ENCODE assay signal across 9 mouse cellular contexts in the genomic region with DNA sequence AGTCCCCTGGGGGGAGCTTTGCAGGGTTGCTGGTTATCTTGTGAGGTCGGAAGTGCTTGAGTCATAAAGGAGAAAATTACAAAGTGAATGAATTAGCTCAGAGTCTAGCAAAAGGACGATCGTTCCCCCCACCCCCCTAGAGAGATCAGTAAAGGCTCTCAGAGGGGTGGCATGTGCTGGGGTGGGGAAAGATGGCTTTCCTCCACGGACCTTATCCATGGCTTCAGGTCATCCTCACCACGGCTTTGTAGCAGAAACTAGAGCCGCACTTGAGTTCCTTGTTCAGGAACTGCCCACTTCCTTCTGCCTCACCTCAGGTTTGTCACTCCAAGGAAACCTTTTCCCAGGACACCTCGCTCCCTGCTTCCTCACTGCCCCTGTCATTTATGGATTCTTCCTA. TPM values are rescaled to one million over a fixed set of nuclear protein-coding genes. Genes with fewer than 3 reads are reported as not detected.
DNase-seq lines count a peak whose midpoint lies in the region; ATAC-seq and TF ChIP-seq lines count a peak whose summit lies in the region.
"Had no signal": no experiment of that assay in that cellular context is flagged by ENCODE, and none has a peak within 500 bp of the region (broad histone marks: within the 10 kb centered on the region; RNA-seq: fewer than 3 reads in every experiment).

A gene (minus strand): TSS at position 101 of the 400 bp plus-strand sequence.

- no peaks in the 10 kb centered on the region for H3K4me1 ChIP-seq in thymus, adult 2 months (replicated peaks; ENCODE audit: control insufficient read depth, insufficient read depth, low read length)
- no peaks in the 10 kb centered on the region for H3K4me1 ChIP-seq in limb, embryonic 14.5 days (ENCODE audit: control insufficient read depth, insufficient read depth, low read length)
- H3K4me1 ChIP-seq in stomach, embryonic 14.5 days (ENCODE audit: control insufficient read depth, insufficient read depth, low read length), result no peaks in the 10 kb centered on the region

- intact Hi-C loops in heart, postnatal 36 days (cut with DNase I), result loop anchor here (5.0 kb wide), 1 partner anchor 381 kb away; a partner anchor contains a TSS

- no peaks in the 10 kb centered on the region; the same call in none of the 2 replicates for H3K36me3 ChIP-seq in thymus, adult 2 months (ENCODE audit: control insufficient read depth, insufficient read depth, low read length)
- no peaks in the 10 kb centered on the region for H3K36me3 ChIP-seq in limb, embryonic 14.5 days (ENCODE audit: control insufficient read depth, insufficient read depth, low read length)
- no peaks in the 10 kb centered on the region for H3K36me3 ChIP-seq in stomach, embryonic 14.5 days (ENCODE audit: control insufficient read depth, insufficient read depth, low read length)

- no peak within 1 kb of the TSS for H3K4me3 ChIP-seq in thymus, adult 2 months (ENCODE audit: control insufficient read depth, insufficient read depth, low read length)
- H3K4me3 ChIP-seq in limb, embryonic 14.5 days (replicated peaks; ENCODE audit: low read length), result no peak within 1 kb of the TSS
- H3K4me3 ChIP-seq in stomach, embryonic 14.5 days (ENCODE audit: low read depth, low read length), result no peak within 1 kb of the TSS
- H3K4me3 ChIP-seq: erythroblast, embryonic 14.5 days had no signal

- H3K27me3 ChIP-seq in thymus, adult 2 months (ENCODE audit: control insufficient read depth, insufficient read depth, low read length), result no peaks in the 10 kb centered on the region
- no peaks in the 10 kb centered on the region for H3K27me3 ChIP-seq in limb, embryonic 14.5 days (ENCODE audit: control insufficient read depth, insufficient read depth, low read length)
- no peaks in the 10 kb centered on the region for H3K27me3 ChIP-seq in stomach, embryonic 14.5 days (ENCODE audit: control insufficient read depth, insufficient read depth, low read length)

- no peak within 1 kb of the TSS for H3K9ac ChIP-seq in limb, embryonic 14.5 days (ENCODE audit: low read depth, low read length, severe bottlenecking)
- H3K9ac ChIP-seq in stomach, embryonic 14.5 days (replicated peaks; ENCODE audit: low read depth, low read length), result no peak within 1 kb of the TSS

- TF ChIP-seq CTCF in thymus, adult 2 months (IDR thresholded peaks at IDR 0.05; ENCODE audit: borderline replicate concordance, control insufficient read depth, extremely low read depth, insufficient read depth, low read length, poor library complexity), result no peak

- no peak for TF ChIP-seq POLR2A in thymus, adult 2 months (IDR thresholded peaks at IDR 0.05; ENCODE audit: control insufficient read depth, extremely low read depth, insufficient read depth, low read length, poor library complexity)
- no peak for TF ChIP-seq POLR2A in limb, embryonic 14.5 days (IDR thresholded peaks at IDR 0.05; ENCODE audit: borderline replicate concordance, extremely low read depth, insufficient read depth, insufficient read length)

- no peak within 1 kb of the TSS for H3K4me2 ChIP-seq in limb, embryonic 14.5 days (replicated peaks; ENCODE audit: low read depth, low read length, severe bottlenecking)
- no peak within 1 kb of the TSS for H3K4me2 ChIP-seq in stomach, embryonic 14.5 days (replicated peaks; ENCODE audit: low read depth, low read length)

- no peak for DNase-seq in thymus, adult 2 months
- no peak for DNase-seq in thymus, postnatal 14 days
- DNase-seq in heart, postnatal 36 days, result no peak
- DNase-seq in limb, embryonic 14.5 days (ENCODE audit: low spot score), result no peak
- no peak for DNase-seq in kidney, postnatal 25 days
- no peak for DNase-seq in ovary, postnatal 36 days (ENCODE audit: low spot score)

- WGBS in thymus, adult 2 months, result 66% methylated on average over 7 of the region's 7 CpGs
- 50% methylated on average over 7 of the region's 7 CpGs for WGBS in limb, embryonic 14.5 days
- 54% methylated on average over 7 of the region's 7 CpGs for WGBS in stomach, embryonic 14.5 days

- H3K27ac ChIP-seq in thymus, adult 2 months (ENCODE audit: control insufficient read depth, insufficient read depth, low read length), result no peak within 1 kb of the TSS
- no peak within 1 kb of the TSS for H3K27ac ChIP-seq in limb, embryonic 14.5 days (replicated peaks; ENCODE audit: low read depth, low read length)
- no peak within 1 kb of the TSS for H3K27ac ChIP-seq in stomach, embryonic 14.5 days (ENCODE audit: low read length)

- ATAC-seq in erythroid progenitor cell, adult 5-6 weeks (replicated peaks; ENCODE audit: low FRiP score, poor library complexity, severe bottlenecking), result no peak
- no peak for ATAC-seq in limb, embryonic 14.5 days (ENCODE audit: low FRiP score, low read depth)
- ATAC-seq in stomach, embryonic 14.5 days (ENCODE audit: insufficient number of reproducible peaks, insufficient read depth, low FRiP score, low read depth), result no peak

- H3K9me3 ChIP-seq in limb, embryonic 14.5 days (ENCODE audit: control insufficient read depth, low read length), result no peaks in the 10 kb centered on the region
- no peaks in the 10 kb centered on the region for H3K9me3 ChIP-seq in stomach, embryonic 14.5 days (ENCODE audit: control insufficient read depth, low read depth, low read length)

RNA-seq across cellular contexts. Expression of the gene that starts here (rescaled TPM):
- polyA plus RNA-seq in thymus, adult 2 months (2012; rRNA removed), result 83.7 and 91.7 TPM in 2 replicates
- 94.1 and 169 TPM in 2 replicates for total RNA-seq in erythroid progenitor cell, adult 5-6 weeks (2015; ENCODE audit: low replicate concordance)
- total RNA-seq in erythroid progenitor cell, adult 5-6 weeks (2017; ENCODE audit: low replicate concordance), result 101 and 153 TPM in 2 replicates
- total RNA-seq in heart, postnatal 36 days (2021), result 10 to 100 TPM; 48.0 to 50.4 TPM
- polyA plus RNA-seq in limb, embryonic 14.5 days (2012; rRNA removed), result 95.1 and 115 TPM in 2 replicates
- 293 and 301 TPM in 2 replicates for polyA plus RNA-seq in limb, embryonic 14.5 days (2014; fragmentation: Nextera tagmentation; extraction: Ambion mirVana)
- polyA plus RNA-seq in stomach, embryonic 14.5 days (2014; fragmentation: Nextera tagmentation; extraction: Ambion mirVana), result 287 and 322 TPM in 2 replicates
